Mouse (Mus musculus): ENCODE results near the gene Cd55b. TPM values are rescaled to one million over a fixed set of nuclear protein-coding genes. Genes with fewer than 3 reads are reported as not detected.

Cd55b gene
- total RNA-seq, 1 experiment from 2014 or later = not detected

Other genes starting within 250 kb of the Cd55b start
- 14.9 and 15.2 TPM in 2 replicates for gene Cd55, start 39.7 kb upstream of the Cd55b start, total RNA-seq (2021)
- not detected in 2 replicates for gene Zp3r, start 206.6 kb upstream of the Cd55b start, total RNA-seq (2021)
- 3.8 TPM in 1 of 2 replicates, not detected in the other for gene C4bp, start 238.6 kb upstream of the Cd55b start, total RNA-seq (2021)